Mouse (Mus musculus): ENCODE data around the gene Gm20838.
"Not testable (repeated sequence)": the region's sequence is repeated elsewhere in the genome, so short reads cannot be mapped to it uniquely, and the experiment has no call there.

Gm20838 gene

GRCm38 (mm10) chrY:33543064-33543463, at the start of gene Gm20838:
TSS of gene Gm20838 (minus strand) at chrY:33543164.
- TF ChIP-seq GATA4 (IDR thresholded peaks at IDR 0.05; ENCODE audit: insufficient replicate concordance, low read length), result not testable (repeated sequence)

Measured in liver, adult (tissue).